Mouse (Mus musculus) c-Kit-positive CD71-negative TER-119-negative erythroid progenitor cells, embryonic 14.5 days (primary cell): ENCODE measurements around the gene Cass4.

ENCODE experiments used
- DNase-seq: peaks from one replicate; pipeline ENCODE4 v3.0.0-alpha.2; 2013; ENCODE audit warnings: low read depth

The Cass4 gene

DNA sequence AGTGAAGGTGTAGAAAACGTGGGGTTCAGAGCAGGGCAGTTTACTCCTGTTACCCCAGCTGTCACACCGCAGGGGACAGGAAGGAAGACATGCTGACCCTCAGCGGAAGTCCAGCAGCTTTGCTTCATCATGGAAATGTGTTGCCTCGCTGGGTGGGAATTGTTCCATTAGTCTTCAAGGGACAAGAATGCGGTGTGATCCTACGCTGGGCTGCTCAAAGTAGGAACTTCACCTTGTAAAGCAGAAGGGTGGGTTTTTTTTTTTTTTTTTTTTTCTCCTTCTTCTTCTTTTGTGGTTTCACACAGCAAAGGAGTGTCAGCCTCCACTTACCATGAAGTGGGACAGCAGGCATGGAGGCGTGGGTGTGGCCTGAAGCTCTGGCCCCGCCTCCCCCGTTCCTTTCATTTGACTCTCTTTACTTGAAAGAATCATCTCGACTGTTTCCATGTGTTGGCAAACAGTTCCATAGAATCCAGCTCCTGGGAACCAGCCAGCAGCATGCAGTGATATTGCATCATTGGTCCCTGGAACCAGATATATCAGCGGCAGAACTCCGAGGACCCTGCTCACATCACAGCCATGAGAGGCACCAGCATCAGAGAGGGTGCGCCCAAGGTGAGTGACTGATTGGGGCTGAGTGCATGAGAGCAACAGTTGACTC lies at the start of gene Cass4:
Gene Cass4, plus strand, starts transcription at position 404 of the 661 bp plus-strand sequence.
- DNase-seq = no peak

DNA sequence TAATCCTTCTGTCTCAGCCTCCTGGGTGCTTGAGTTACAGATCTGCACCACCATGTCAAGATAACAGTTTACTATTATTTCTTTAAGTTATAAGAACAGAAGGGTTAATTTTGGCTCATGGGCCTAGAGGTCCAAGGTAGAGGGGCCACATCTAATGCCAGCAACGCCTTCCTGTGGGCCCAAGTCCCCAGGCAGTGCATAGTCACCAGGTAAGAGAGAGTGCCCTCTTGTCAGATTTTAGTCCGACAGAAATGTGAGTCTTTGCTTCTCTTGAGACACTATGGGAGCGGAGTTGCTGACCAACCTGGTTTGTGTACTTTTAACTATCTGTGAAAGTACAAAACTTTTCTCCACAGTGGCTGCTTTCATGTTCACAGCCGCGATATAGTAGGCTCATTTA lies 48.9 kb upstream of the Cass4 start:
- DNase-seq = no peak

DNA sequence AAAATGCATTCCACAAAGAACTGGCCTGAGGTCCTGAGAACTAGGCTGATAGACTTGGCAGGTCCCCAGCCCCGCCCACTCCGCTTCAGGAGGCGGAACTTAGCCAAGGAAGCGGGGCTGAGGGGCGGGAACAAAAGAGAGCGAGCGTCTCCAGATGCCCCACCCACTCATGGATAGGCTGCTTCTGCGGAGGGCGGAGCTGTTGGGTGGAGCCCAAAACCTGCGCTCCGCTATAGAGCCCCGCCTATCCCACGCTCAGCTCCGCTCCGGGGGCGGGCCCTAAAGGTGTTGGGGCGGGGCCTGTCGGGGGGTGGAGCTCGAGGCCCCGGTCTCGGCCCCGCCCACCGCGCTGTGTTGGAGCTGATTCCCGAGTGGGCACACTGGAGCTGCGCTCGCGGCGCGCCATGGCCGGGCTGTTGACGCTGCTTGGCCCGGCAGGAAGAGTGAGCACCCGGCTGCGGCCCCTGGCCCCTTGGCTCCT lies 48.3 kb upstream of the Cass4 start, which contains the start of gene Fam210b:
Gene Fam210b, plus strand, starts transcription at position 308 of the 481 bp plus-strand sequence.
- peak; percentile 98 for DNase-seq

DNA sequence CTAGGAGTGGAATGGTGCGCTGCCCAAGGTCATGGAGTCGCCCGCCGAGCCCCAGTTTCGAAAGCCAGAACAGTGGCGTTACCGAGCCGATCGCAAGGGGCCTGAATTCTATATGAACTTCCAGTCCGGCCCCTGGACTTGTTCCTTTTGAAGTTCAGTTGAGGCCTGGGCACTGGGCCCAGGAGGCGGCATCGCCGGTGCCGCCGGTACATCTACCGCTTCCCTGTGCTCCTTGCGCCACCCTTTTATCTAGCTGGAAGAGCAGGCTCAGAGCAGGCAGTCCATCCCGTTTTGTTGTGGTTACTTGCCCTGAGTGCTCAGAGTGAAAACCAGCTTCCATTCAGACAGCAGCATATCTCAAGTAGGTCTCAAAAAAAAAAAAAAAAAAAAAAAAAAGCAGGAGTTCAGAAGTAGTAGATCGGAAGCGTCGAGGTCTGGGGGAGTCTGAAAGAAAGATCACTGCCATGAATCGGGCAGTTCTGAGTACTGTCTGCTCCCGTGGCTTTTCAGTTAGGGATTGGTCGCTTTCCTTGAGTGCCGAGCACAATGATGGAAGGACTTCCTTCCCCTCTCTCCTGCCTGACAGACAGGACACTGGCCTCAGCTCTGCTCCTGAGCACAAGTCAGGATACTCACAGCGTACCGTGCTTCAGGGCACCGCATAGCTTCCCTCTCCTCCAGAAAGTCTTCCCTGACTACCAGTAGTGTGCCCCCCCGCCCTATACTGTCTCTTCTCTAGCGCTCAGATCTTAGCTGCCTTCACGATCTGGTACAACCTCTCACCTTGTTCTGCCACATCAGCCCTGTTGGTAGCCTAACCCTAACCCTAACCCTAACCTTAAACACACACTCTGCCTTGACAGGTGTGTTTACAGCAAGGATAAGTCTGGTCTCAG lies 47.3 kb upstream of the Cass4 start:
- no peak for DNase-seq

DNA sequence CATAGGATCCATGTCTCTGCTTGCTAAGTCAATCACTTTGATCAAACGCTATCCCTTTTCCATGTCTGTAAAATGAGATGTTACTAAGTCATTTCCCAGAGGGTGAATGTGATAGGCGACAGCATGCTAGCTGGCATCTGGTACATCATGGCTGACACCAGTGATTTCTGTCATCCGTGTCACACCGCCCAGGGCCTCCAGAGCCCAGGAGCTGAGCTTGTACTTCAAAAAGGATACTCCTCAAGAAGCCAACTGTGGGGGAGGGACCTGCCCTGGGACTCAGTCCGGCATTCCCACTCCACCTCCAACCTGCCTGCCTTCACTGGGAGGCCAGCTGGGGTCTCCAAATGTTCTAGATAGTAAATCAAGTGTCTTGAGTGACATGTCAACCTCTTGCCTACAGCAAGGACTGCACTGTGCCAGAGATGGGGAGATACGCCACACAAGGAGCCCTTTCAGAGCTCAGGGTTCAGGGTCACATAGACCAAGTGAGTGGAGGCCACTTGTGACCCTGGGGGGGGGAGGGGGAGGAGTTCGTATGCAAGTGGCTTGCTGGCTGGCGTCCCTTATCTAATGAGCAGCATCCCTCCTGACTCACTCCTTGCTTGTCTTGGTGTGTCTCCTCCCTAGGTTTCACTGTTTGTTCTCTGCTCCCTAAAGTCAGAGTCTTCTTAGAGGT lies 46.5 kb upstream of the Cass4 start:
- DNase-seq = no peak

DNA sequence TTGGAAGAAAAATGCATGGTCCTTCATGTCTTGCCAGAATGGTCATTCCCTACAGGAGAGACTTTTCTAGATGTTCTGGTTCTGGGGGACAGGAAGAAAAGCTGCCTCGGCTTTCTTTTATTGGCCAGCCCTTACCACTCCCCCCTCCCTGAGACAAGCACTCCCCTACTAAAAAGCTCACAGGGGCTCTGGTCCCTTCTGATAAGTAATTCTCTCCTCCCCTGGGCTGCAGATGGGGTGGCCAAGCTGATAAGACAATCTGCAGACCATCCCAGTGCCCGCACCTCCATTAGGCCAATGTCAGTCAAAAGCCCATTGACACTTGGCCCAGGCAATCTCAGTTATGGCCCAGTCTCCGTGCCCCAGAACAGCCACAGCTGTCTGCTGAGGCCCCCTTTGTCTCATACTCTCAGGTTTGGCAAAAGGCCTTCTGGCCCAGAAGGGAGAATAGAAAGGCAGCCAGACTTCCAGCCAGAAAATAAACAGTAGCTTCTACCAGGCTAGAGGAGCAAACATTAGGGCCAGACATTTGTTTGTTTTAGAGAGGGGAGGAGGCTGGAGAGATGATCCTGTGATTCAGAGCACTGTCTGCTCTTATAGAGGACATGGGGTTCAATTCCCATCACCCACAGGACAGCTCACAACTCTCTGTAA lies 45.2 kb upstream of the Cass4 start:
- DNase-seq = no peak

DNA sequence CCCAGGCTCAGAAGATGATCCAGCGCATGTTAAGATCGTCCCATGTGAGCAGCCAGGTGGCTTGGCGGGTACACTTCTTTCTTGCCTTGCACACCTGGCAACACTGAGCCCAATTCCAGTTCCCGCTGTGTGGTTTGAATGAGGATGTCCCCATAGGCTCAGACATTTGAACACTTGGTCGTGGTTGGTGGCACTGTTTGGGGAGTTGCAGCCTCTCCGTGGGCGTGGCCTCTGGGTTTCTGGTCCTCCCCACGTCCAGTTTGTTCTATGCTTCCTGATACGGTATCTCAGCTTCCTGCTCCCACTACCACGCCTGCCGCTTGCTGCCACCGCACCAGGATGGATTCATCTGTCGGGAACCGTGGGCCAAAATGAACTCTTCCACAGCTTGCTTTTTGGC lies 43.8 kb upstream of the Cass4 start:
- no peak for DNase-seq

DNA sequence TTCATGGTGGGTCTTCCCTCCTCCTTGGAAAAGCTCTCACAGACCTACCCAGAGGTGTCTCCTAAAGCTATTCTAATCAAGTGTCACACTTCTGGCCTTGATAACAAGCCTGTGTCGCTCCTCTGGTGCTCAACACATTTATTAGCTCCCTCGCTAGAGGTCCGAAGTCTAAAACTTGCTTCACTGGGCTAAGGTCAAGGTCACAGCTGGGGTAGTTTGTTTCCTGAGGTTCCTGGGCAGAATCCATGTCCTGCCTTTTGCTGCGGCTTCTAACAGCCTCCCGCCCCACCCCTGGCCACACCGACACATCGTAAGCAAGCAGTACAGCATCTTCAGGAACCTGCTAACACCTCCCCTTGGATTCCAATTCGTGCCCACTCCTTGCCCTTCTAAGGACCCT lies 42.8 kb upstream of the Cass4 start:
- DNase-seq = no peak

DNA sequence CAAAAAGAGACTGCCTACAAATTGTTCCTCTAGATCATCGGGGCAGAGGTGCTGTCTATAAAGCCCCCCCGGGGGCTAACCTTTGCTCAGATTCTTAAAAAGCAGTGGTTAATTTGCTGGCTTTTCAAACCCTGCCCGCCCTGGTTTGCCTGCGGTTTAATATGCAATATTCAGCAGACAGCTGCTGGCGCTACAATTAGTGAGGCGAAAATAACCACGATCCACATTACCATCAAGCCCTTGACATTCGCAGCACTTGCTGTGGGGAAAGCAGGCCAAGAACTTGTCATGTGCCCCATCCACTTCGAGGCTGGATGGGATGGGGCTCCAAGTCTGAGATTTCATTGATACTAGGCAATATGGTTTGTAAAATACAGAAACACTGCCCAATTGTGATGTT lies 40.4 kb upstream of the Cass4 start:
- DNase-seq = no peak

DNA sequence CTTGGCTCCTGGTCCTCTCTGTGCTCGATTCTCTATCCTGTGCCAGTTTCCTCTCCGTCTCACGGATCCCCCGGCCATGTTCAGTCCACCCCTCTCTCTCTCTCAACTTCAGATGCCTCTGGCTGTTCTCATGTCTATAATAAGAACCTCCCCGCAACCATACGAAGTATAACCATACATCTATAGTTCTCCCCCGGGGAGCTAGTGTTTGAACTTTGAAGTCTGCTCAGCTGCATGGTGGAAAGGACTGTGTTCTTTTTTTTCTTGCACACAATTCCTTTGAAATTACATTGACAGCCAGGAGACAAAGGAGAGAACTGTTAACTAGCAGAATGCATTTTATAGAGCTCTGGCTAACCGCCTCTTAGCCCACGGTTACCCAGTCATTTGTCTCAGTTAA lies 38.8 kb upstream of the Cass4 start:
- DNase-seq = no peak

DNA sequence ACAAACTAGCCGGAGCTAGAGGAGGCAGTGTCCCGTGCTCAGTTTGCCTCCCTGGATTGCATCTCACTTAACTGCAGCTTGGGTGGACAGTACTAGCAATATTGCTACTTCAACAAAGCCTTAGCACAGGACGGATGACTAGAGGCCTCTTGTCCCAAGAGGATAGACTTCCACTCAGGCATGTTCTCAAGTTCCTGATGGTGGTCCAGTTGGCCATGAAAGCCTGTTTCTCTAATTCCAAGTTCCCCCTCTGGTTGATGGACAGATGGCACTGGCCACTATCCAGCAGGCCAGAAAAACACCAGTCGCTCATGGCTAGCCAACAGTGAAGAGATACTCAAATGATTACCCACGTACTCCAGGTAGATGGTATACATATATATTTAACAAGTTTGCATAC lies 37.8 kb upstream of the Cass4 start:
- DNase-seq = no peak

DNA sequence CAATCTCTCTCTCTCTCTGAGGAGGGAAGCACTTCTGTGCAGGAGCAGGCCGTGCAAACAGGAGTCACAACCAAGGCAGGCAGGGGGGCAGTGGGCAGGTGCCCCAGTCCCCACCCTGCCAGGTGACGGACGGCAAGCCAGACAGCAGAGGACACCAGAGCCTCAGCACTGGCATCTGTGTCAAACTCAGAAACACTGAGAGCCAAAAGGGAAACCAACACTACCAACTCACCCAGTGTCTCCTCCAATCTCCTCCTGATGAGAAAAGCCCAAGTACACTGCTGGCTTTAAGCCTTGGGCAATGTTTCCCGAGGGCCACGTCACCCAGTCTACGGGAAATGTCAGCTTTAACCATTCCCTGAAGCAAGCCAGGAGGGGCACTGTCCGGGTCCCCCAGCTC lies 30.4 kb upstream of the Cass4 start:
- DNase-seq = no peak

DNA sequence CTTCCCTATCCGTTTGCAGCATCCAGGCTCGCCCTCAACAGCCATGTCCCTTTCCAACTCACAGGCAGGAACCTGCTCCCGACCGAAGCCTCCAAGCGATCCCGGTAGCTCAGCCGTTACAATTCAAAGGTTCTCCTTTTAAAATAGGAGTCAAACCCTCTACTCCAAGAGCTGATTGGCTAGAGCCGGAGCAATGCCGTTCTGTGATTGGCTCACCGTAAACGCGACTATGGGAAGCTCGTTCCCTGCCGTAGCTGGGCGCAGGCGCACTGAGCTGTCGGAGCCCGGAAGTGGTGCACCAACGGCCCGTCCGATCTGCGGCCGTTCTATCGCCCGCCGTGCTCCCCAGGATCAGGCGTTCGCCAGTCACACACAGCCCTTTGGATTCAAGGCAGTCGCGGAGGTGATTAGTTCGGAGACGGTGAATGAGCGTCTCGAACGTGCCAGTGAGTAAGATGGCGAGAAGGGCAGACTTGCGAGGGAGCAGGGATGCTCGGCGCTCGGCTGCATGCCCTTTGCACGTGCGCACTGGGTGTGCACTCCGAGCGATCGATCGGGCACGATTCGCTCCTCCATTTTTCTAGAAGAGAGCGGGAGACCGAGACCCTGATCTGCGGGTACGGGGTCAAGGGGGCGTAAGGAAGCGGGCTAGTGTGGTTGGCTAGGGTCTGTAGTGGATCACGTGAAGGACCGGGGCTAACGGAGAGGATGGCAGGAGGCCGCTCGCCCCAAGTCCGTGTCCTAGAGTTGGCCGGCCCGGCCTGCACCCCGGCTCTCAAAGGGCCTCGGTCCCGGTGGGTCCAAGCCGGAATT lies 23.0 kb upstream of the Cass4 start, which contains the start of the genes Aurka and Cstf1:
Gene Aurka, minus strand, starts transcription at position 125 of the 813 bp plus-strand sequence.
Gene Cstf1, plus strand, starts transcription at position 271 of the 813 bp plus-strand sequence.
- peak; percentile 92 for DNase-seq

DNA sequence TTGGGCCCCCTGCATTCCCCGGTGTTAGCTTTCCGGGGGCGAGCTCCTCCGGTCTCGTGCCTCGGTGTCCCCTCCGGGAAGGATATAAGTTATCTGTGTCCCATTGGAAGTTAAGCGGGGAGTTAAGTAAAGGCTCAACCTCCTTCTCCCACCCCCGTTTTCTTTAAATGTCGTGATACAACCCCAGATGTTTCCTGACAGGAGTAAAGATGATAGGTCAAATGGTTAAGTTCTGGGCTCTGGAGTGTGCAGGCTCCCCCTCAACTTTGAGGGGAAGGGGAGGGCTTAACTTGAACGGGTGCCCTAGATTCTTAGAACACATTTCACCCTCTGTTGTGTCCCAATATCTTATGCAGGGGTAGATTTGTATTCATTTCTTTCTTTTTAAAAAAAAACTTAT lies 22.3 kb upstream of the Cass4 start:
- DNase-seq = no peak

DNA sequence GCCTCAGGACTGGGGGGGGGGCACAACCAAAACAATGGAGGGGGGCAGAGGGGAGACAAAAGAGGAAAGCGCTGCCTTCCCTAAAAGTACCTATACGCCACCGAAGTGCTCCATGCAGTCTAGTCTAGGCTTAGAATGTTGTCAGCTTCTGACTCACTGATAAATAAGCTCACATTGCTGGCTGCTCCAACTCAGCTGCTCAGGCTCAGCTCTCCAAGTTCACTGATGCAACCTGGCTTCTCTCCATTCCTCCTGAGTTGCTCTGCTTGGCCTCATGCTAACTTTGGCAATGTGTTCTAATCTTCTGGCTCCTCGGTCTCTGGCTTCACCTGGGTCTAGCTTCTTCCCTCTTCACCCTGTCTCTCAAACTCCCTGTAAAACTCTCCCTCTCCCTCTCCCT lies 17.0 kb upstream of the Cass4 start:
- no peak for DNase-seq

DNA sequence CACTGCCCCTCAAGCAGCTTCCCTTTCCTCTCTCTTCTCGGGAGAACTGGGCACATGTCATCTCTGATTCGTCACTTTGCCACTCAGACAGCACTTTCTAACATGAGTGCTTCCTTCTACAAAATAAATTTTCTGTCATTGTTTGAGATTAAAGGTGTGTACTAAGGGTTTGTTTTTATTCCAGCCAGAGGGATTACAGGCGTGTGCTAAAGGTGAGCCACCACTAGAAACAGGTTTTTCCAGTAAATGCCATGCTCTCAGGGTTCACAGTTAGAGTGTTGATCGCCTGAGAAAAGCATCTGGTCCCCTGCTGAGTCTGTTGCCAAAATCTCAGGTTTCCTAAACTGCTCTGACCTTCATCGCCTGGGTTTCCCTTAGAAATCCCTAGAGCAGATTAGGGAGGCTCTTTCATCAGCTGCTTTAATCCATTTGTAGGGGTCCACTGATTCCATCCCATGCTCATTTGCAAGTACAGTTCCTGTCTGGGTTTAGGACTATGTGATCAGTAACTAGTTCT lies 16.5 kb upstream of the Cass4 start:
- no peak for DNase-seq

DNA sequence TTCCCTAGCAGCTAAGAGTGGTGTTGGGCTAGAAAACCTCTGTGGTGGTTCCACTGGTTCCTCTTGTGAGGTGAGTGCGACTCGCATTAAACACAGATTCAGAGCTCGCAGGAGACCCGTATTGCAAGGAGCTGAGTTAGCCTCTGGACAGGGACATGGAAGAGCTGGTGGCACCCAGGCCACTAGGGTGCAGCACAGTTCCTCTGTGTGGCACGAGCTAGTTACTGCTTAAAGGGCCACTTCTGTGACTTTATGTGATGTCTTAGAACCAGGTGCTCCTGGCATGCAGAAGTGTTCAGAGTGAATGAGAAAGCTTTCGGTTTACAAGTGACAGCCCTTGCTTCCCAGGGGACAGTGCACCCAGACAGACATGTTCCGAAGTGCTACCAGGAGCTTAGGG lies 15.3 kb upstream of the Cass4 start:
- DNase-seq = no peak

DNA sequence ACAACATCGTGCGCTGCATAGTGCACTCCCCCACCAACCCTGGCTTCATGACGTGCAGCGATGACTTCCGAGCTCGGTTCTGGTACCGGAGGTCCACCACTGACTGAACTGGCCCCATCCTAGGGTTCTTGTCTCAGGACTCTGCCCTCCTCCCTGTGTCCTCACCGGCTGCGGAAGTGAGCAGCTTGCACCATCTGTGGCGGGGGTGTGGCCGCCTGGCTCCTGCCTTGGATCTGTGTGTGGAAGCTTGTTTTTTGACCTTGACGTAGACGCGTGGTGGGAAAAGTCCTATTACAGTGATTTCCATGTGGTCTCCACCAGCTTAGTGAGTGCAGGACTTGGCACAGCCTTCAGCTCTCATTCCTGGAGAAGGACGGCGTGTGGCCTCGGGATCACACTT lies 13.1 kb upstream of the Cass4 start:
- DNase-seq = no peak

DNA sequence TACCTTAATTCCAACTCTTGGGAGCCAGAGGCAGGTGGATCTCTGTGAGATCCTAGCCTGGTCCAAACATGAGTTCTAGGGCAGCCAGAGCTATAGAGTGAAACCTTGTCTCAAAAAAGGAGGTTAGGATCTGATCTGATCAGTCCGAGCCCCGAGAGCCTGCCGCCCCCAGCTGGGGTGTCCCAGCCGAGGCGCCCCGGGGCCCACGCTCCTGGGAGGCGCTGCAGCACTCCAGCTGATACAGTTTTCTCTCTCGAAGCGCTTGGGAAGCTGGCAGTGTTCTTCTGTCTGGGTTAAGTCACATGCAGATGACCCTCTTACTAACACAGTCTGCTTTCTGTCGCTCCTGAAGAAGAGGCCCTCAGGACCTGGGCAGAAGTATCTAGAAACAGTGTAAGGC lies 12.3 kb upstream of the Cass4 start:
- DNase-seq = no peak

DNA sequence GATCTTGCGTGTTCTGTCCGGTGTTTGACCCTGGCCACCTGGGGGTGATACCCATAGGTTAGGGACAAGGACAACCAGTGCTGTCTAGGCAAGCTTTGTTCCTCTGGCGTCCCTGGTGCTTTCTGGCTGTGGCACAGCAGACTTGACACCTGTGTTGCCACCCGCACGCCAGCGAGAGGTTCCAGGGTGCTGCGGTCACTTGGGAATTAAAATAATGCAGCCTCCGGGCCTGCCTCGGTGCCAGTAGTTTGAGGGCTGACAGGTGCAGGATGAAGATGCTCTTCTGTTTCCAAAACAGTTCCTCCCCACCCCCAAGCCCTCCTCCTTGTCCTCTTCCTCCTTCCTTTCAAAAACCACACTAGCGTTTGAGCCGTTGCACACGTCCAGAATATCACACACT lies 11.7 kb upstream of the Cass4 start:
- DNase-seq = no peak

DNA sequence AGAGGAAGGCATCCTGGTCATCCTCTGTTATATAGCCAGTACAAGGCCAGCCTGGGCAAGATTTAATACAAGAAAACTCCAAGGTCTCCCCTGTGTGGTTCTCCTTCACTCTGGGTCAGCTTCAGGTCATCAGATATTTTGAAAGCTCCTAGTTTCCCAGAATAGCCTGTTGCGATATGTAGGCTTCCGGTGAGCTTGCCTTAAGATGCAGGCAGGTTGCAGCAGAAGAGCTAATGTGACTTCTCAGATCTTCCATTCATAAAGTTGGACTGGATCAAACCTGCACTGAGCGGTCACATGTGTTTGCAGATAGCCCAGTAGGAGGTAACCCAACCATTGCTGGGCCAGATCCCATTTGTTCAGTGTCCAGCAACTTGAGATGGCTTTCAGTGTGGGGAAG lies 8.9 kb upstream of the Cass4 start:
- no peak for DNase-seq
